Mouse (Mus musculus): Measurements from ENCODE around the gene Pnpo.

Gene Pnpo

GRCm38 (mm10) chr11:96943746-96944304, at the start of gene Pnpo:
Pnpo (minus strand) TSS chr11:96943986.
- peak; percentile 96 to 98 for DNase-seq

- no peak for DNase-seq
Measured at GRCm38 (mm10) chr11:96992722-96993311, 49.0 kb upstream of the Pnpo start.

- DNase-seq, result no peak
Measured at GRCm38 (mm10) chr11:96991501-96991900, 47.7 kb upstream of the Pnpo start.

- DNase-seq, result no peak
Measured at GRCm38 (mm10) chr11:96987873-96988655, 44.3 kb upstream of the Pnpo start.

GRCm38 (mm10) chr11:96986463-96986862, 42.7 kb upstream of the Pnpo start:
- no peak for DNase-seq

- no peak for DNase-seq
Measured at GRCm38 (mm10) chr11:96984903-96985302, 41.1 kb upstream of the Pnpo start.

GRCm38 (mm10) chr11:96982859-96983258, 39.1 kb upstream of the Pnpo start, which contains the start of gene Sp2:
Sp2 (minus strand) TSS chr11:96982959.
- no peak for DNase-seq

- peak; percentile 66 to 83 for DNase-seq
Measured at GRCm38 (mm10) chr11:96982355-96982754, 38.6 kb upstream of the Pnpo start.

GRCm38 (mm10) chr11:96981461-96981860, 37.7 kb upstream of the Pnpo start:
- no peak for DNase-seq

- no peak for DNase-seq
Measured at GRCm38 (mm10) chr11:96980021-96980420, 36.2 kb upstream of the Pnpo start.

- no peak for DNase-seq
Measured at GRCm38 (mm10) chr11:96979329-96979728, 35.5 kb upstream of the Pnpo start.

- no peak for DNase-seq
Measured at GRCm38 (mm10) chr11:96978401-96979246, 34.8 kb upstream of the Pnpo start.

- peak; percentile 100 for DNase-seq
Measured at GRCm38 (mm10) chr11:96977606-96978400, 34.0 kb upstream of the Pnpo start.

GRCm38 (mm10) chr11:96976911-96977591, 33.3 kb upstream of the Pnpo start:
- DNase-seq, result peak in 1 of 2 experiments; percentile 83

- DNase-seq, result no peak
Measured at GRCm38 (mm10) chr11:96976379-96976687, 32.5 kb upstream of the Pnpo start.

- DNase-seq, result no peak
Measured at GRCm38 (mm10) chr11:96975511-96976378, 32.0 kb upstream of the Pnpo start.

GRCm38 (mm10) chr11:96974813-96975212, 31.0 kb upstream of the Pnpo start:
- no peak for DNase-seq

- no peak for DNase-seq
Measured at GRCm38 (mm10) chr11:96973426-96973964, 29.7 kb upstream of the Pnpo start.

GRCm38 (mm10) chr11:96972906-96973305, 29.1 kb upstream of the Pnpo start:
- no peak for DNase-seq

- no peak for DNase-seq
Measured at GRCm38 (mm10) chr11:96970341-96970740, 26.6 kb upstream of the Pnpo start.

All from kidney, adult 8-10 months (tissue).